Mouse (Mus musculus): ENCODE data around the gene Sapcd1. TPM values are rescaled to one million over a fixed set of nuclear protein-coding genes. Genes with fewer than 3 reads are reported as not detected.

The Sapcd1 gene
- polyA plus RNA-seq, 1 experiment from 2014 or later: 4.1 TPM

DNA sequence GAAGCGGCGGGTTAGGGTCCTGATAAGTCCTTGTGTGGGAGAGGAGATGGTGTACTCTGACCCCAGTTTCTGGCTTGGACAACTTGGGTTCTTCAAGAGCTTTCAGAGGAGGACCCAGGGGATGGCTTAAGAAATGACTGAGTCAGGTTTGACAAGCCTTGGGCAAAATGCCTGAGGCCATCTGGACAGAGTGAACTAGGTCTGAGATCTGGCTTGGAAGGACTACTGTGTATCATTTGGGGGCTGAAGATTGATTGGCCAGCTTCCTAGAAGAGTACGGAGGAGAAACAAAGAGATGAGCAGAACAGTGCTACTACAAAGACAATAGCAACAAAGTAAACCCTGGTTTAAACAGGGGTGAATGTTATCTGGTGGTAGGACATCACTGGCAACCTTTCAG lies 35.6 kb upstream of the Sapcd1 start:
- DNase-seq: no peak
- peaks cover 49% of the 10 kb centered on the region for H3K27me3 ChIP-seq (ENCODE audit: insufficient read depth, low read length)
- no peak overlapping the region for H3K27ac ChIP-seq (ENCODE audit: low read depth)
- H3K4me2 ChIP-seq (ENCODE audit: low read depth, low read length): no peak overlapping the region
- H3K36me3 ChIP-seq (replicated peaks; ENCODE audit: insufficient read depth, low read length): peaks cover 7% of the 10 kb centered on the region; the same call in 1 of the 2 replicates
- H3K4me3 ChIP-seq (ENCODE audit: low read depth, low read length): no peak overlapping the region
- WGBS (ENCODE audit: insufficient replicate concordance): 90% methylated on average over 3 of the region's 3 CpGs
- peaks cover 32% of the 10 kb centered on the region for H3K4me1 ChIP-seq (ENCODE audit: insufficient read depth)
- no peak for ATAC-seq
- no peaks in the 10 kb centered on the region for H3K9me3 ChIP-seq (ENCODE audit: low read length)
- H3K9ac ChIP-seq (replicated peaks): no peak overlapping the region
- TF ChIP-seq CTCF (IDR thresholded peaks at IDR 0.05; ENCODE audit: low read depth) (no peak), EP300 (IDR thresholded peaks at IDR 0.05; ENCODE audit: low read depth) (no peak)

DNA sequence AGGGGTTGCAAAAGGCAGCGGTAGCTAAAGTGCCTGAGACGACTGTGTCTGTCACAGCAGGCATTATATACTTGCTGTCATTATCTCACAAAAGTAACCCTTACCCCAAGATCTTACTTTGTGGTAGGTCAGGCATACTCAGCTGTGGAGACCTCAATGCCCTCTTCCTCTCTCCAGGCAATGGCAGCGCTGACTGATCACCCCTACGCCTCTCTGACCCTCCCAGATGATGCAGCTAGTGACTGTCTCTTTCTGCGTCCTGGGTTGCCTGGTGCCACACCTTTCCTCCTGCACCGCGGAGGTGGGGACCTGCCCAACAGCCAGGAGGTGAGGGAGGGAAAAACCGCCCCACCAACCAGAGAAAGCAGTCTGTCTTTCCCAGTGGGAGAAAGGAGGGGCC lies 33.5 kb upstream of the Sapcd1 start:
- H3K27ac ChIP-seq (ENCODE audit: low read depth): no peak overlapping the region
- H3K27me3 ChIP-seq (ENCODE audit: insufficient read depth, low read length): peaks cover 32% of the 10 kb centered on the region
- H3K9ac ChIP-seq (replicated peaks): no peak overlapping the region
- peaks cover 32% of the 10 kb centered on the region for H3K4me1 ChIP-seq (ENCODE audit: insufficient read depth)
- WGBS (ENCODE audit: insufficient replicate concordance): 84% methylated on average over 8 of the region's 8 CpGs
- H3K36me3 ChIP-seq (replicated peaks; ENCODE audit: insufficient read depth, low read length): peaks cover 23% of the 10 kb centered on the region
- DNase-seq: no peak
- H3K9me3 ChIP-seq (ENCODE audit: low read length): no peaks in the 10 kb centered on the region
- ATAC-seq: no peak
- no peak overlapping the region for H3K4me3 ChIP-seq (ENCODE audit: low read depth, low read length)
- H3K4me2 ChIP-seq (ENCODE audit: low read depth, low read length): no peak overlapping the region
- TF ChIP-seq CTCF (IDR thresholded peaks at IDR 0.05; ENCODE audit: low read depth): no peak

DNA sequence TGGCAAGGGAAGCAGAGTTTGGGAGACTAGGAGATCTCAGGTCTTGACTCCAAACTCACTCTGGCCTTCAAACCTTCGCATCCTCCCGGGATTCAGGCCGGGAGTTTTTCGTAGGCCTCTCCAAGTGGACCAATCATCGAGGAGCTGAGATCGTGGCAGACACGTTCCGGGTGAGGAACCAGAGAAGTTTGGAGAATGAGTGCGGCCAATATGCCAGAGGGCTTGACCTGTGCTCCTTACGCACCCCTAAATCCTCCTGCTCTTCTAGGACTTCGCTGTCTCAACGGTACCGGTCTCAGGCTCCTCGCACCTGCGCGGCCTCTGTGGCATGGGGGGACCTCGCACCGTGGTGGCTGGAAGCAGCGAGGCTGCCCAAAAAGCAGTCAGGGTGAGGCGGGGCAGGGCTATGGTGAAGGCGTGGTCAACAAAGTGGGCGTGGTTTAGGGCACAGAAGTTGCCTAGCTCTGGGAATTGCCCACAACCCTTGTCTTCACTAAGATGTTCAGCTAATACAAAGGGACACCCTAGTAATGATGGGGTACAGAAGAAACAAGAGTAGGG lies 33.0 kb upstream of the Sapcd1 start:
- Histone ChIP-seq H3K27me3 (ENCODE audit: insufficient read depth, low read length) (peaks cover 27% of the 10 kb centered on the region), H3K36me3 (replicated peaks; ENCODE audit: insufficient read depth, low read length) (peaks cover 28% of the 10 kb centered on the region), H3K4me1 (ENCODE audit: insufficient read depth) (peaks cover 30% of the 10 kb centered on the region), H3K9me3 (ENCODE audit: low read length) (no peaks in the 10 kb centered on the region), H3K27ac (ENCODE audit: low read depth) (no peak overlapping the region), H3K4me2 (ENCODE audit: low read depth, low read length) (no peak overlapping the region), H3K9ac (replicated peaks) (0 out of 2 replicates have a peak overlapping the region, but pooled peaks have one; percentile 30), H3K4me3 (ENCODE audit: low read depth, low read length) (no peak overlapping the region)
- DNase-seq (peak; percentile 61), ATAC-seq (no peak)
- WGBS (ENCODE audit: insufficient replicate concordance): 70% methylated on average over 22 of the region's 22 CpGs
- TF ChIP-seq EP300 (IDR thresholded peaks at IDR 0.05; ENCODE audit: low read depth) (no peak), CTCF (IDR thresholded peaks at IDR 0.05; ENCODE audit: low read depth) (no peak)

DNA sequence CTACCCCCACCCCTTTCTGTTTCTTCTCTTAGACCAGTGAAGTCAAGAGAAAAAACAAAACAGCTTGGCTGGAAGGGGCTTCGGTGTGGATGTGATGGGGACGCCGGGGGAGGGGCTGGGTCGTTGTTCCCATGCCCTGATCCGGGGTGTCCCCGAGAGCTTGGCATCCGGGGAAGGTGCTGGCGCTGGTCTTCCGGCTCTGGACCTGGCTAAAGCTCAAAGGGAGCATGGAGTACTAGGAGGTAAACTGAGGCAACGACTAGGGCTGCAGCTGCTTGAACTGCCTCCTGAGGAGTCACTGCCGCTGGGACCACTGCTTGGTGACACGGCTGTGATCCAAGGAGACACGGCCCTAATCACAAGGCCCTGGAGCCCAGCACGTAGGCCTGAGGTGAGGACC lies 32.3 kb upstream of the Sapcd1 start:
- TF ChIP-seq CTCF (IDR thresholded peaks at IDR 0.05; ENCODE audit: low read depth) (no peak), EP300 (IDR thresholded peaks at IDR 0.05; ENCODE audit: low read depth) (no peak)
- Histone ChIP-seq H3K36me3 (replicated peaks; ENCODE audit: insufficient read depth, low read length) (peaks cover 35% of the 10 kb centered on the region), H3K27ac (ENCODE audit: low read depth) (no peak overlapping the region), H3K9me3 (ENCODE audit: low read length) (no peaks in the 10 kb centered on the region), H3K4me1 (ENCODE audit: insufficient read depth) (peaks cover 23% of the 10 kb centered on the region), H3K9ac (replicated peaks) (peak overlapping the region; percentile 64), H3K27me3 (ENCODE audit: insufficient read depth, low read length) (peaks cover 19% of the 10 kb centered on the region), H3K4me3 (ENCODE audit: low read depth, low read length) (peak overlapping the region; percentile 59), H3K4me2 (ENCODE audit: low read depth, low read length) (peak overlapping the region; percentile 96)
- no peak for DNase-seq
- no peak for ATAC-seq
- WGBS (ENCODE audit: insufficient replicate concordance): 46% methylated on average over 14 of the region's 14 CpGs

DNA sequence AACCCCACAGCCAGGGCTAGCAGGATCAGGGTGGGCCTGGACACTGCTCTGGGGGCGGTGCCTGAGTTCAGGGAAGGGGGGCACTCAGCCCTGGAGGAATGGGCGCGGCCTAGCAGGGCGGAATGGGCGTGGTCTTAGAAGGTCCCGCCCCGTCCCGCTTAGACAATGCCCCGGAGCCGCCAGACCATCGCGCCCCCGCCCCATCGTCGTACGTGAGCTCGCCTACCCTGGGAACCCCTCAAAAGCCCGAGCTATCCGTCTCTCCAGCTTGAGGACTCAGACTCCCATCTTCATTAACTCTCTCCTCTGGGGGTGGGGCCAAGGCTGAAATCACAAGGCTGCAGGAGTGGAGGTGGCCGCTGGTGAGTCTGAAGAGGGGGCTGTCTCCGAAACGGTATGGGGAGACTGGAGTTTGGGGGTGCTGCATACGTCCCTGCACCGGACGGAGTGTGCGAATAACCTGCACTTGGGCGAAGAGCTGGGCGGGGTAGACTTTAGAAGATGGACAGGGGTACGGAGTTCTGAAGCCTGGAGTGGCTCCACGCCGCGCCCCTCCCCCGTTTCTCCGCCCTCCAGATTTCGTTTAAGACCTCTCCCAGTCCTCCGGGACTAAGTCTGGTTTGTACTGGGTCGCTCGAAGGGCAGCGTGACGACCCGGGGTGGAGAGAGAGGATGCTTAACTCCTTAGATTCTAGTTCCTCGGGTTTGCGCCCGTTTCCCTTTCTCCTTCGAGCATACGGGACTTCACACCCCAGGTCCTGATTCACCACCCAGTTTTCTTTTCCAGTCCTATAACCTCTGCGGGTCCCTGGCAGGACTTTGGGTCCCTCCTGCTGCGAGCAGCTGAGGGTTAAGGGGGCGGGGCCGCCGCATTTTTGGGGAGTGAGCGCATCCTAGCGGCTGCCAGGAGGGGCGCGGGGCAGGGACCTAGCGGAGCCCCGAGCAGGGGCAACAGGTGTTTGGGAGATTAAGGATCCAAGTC lies 31.4 kb upstream of the Sapcd1 start, which contains the start of gene Ddah2:
Ddah2 (plus strand) TSS at position 125 of the 982 bp plus-strand sequence.
- Histone ChIP-seq H3K27me3 (ENCODE audit: insufficient read depth, low read length) (peaks cover 11% of the 10 kb centered on the region), H3K27ac (ENCODE audit: low read depth) (peak within 1 kb of the TSS; percentile 77), H3K4me3 (ENCODE audit: low read depth, low read length) (peak within 1 kb of the TSS; percentile 59), H3K9ac (replicated peaks) (peak within 1 kb of the TSS; percentile 64), H3K36me3 (replicated peaks; ENCODE audit: insufficient read depth, low read length) (peaks cover 43% of the 10 kb centered on the region), H3K4me2 (ENCODE audit: low read depth, low read length) (peak within 1 kb of the TSS; percentile 96), H3K9me3 (ENCODE audit: low read length) (no peaks in the 10 kb centered on the region), H3K4me1 (ENCODE audit: insufficient read depth) (peaks cover 19% of the 10 kb centered on the region)
- peak; percentile 80 for ATAC-seq
- 1% methylated on average over 57 of the region's 57 CpGs for WGBS (ENCODE audit: insufficient replicate concordance)
- TF ChIP-seq EP300 (IDR thresholded peaks at IDR 0.05; ENCODE audit: low read depth) (no peak), CTCF (IDR thresholded peaks at IDR 0.05; ENCODE audit: low read depth) (peak; percentile 91)
- peak; percentile 89 for DNase-seq

- Histone ChIP-seq H3K4me2 (ENCODE audit: low read depth, low read length) (no peak overlapping the region), H3K9me3 (ENCODE audit: low read length) (no peaks in the 10 kb centered on the region), H3K9ac (replicated peaks) (no peak overlapping the region), H3K36me3 (replicated peaks; ENCODE audit: insufficient read depth, low read length) (peaks cover 50% of the 10 kb centered on the region), H3K4me1 (ENCODE audit: insufficient read depth) (peaks cover 19% of the 10 kb centered on the region), H3K4me3 (ENCODE audit: low read depth, low read length) (no peak overlapping the region), H3K27me3 (ENCODE audit: insufficient read depth, low read length) (peaks cover 3% of the 10 kb centered on the region; the same call in 1 of the 2 replicates), H3K27ac (ENCODE audit: low read depth) (no peak overlapping the region)
- TF ChIP-seq CTCF (IDR thresholded peaks at IDR 0.05; ENCODE audit: low read depth): no peak
- no peak for TF ChIP-seq EP300 (IDR thresholded peaks at IDR 0.05; ENCODE audit: low read depth)
- 66% methylated on average over 9 of the region's 9 CpGs for WGBS (ENCODE audit: insufficient replicate concordance)
- no peak for DNase-seq
- no peak for ATAC-seq
Observed at GRCm38 (mm10) chr17:35058316-35058715, 30.5 kb upstream of the Sapcd1 start.

Data from liver, postnatal 0 days (tissue).